Comparison of ENCODE assay signal across 26 mouse cellular contexts in the genomic region with DNA sequence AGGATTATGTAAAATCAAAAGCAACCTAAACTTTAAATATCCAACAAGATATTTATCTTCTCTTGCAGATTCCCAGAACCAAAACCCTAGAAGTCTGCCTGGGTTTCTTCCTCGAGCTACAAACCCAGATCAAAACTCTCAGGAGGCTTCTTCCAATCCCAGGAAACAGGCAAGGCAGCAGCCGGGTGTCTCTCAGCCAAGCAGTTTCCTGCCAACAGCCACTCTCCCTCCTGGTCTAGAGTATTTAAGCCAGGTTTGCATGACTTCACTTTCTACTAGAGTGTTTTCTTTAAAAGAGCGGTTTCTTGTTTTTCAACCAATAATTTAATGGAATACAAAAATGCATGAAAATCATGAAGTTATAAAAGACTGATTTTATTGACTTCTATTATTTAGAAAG. TPM values are rescaled to one million over a fixed set of nuclear protein-coding genes. Genes with fewer than 3 reads are reported as not detected.
DNase-seq lines count a peak whose midpoint lies in the region; ATAC-seq lines count a peak whose summit lies in the region.
"Had no signal": no experiment of that assay in that cellular context is flagged by ENCODE, and none has a peak within 500 bp of the region (broad histone marks: within the 10 kb centered on the region; RNA-seq: fewer than 3 reads in every experiment).

No protein-coding gene starts in this region.

- H3K4me3 ChIP-seq in forebrain, embryonic 16.5 days (replicated peaks; ENCODE audit: low read length): no peak overlapping the region
- H3K4me3 ChIP-seq in forebrain, embryonic 11.5 days (ENCODE audit: low read depth, low read length): no peak overlapping the region
- H3K4me3 ChIP-seq: embryonic facial prominence, embryonic 12.5 days; forebrain, embryonic 13.5 days; heart, embryonic 12.5 days had no signal

- 0 out of 2 replicates have a peak, but pooled peaks have one; percentile 45 for ATAC-seq in forebrain, embryonic 16.5 days
- no peak for ATAC-seq in forebrain, embryonic 11.5 days (replicated peaks; ENCODE audit: low FRiP score)
- ATAC-seq: forebrain, embryonic 13.5 days; hindbrain, embryonic 16.5 days had no signal

- peaks cover 6% of the 10 kb centered on the region; the same call in 1 of the 2 replicates for H3K4me1 ChIP-seq in forebrain, embryonic 16.5 days (replicated peaks; ENCODE audit: control insufficient read depth, insufficient read depth, low read length)
- H3K4me1 ChIP-seq in forebrain, embryonic 11.5 days (replicated peaks; ENCODE audit: control insufficient read depth, insufficient read depth, low read length): no peaks in the 10 kb centered on the region
- H3K4me1 ChIP-seq: embryonic facial prominence, embryonic 12.5 days; heart, embryonic 12.5 days had no signal

- H3K27ac ChIP-seq in forebrain, embryonic 16.5 days (ENCODE audit: low read length): no peak overlapping the region
- no peak overlapping the region for H3K27ac ChIP-seq in forebrain, embryonic 11.5 days (ENCODE audit: low read depth, low read length)
- H3K27ac ChIP-seq: embryonic facial prominence, embryonic 12.5 days; forebrain, embryonic 13.5 days had no signal

- no peaks in the 10 kb centered on the region for H3K36me3 ChIP-seq in forebrain, embryonic 16.5 days (ENCODE audit: control insufficient read depth, insufficient read depth)
- H3K36me3 ChIP-seq in forebrain, embryonic 11.5 days (ENCODE audit: control insufficient read depth, insufficient read depth, low read length): no peaks in the 10 kb centered on the region
- H3K36me3 ChIP-seq: embryonic facial prominence, embryonic 12.5 days; heart, embryonic 12.5 days had no signal

- no peaks in the 10 kb centered on the region for H3K9me3 ChIP-seq in forebrain, embryonic 16.5 days (ENCODE audit: control insufficient read depth, low read length)
- no peaks in the 10 kb centered on the region for H3K9me3 ChIP-seq in forebrain, embryonic 11.5 days (ENCODE audit: control insufficient read depth, low read length)
- H3K9me3 ChIP-seq: embryonic facial prominence, embryonic 12.5 days; forebrain, embryonic 13.5 days; heart, embryonic 12.5 days had no signal

- H3K27me3 ChIP-seq in forebrain, embryonic 16.5 days (replicated peaks; ENCODE audit: control insufficient read depth, insufficient read depth, low read length): no peaks in the 10 kb centered on the region
- H3K27me3 ChIP-seq in forebrain, embryonic 11.5 days (ENCODE audit: control insufficient read depth, insufficient read depth, low read length): no peaks in the 10 kb centered on the region
- H3K27me3 ChIP-seq: embryonic facial prominence, embryonic 12.5 days; forebrain, embryonic 13.5 days; heart, embryonic 12.5 days had no signal

- no peak overlapping the region for H3K4me2 ChIP-seq in forebrain, embryonic 16.5 days (ENCODE audit: low read length)
- no peak overlapping the region for H3K4me2 ChIP-seq in forebrain, embryonic 11.5 days (ENCODE audit: low read depth, low read length, severe bottlenecking)
- H3K4me2 ChIP-seq: embryonic facial prominence, embryonic 12.5 days; forebrain, embryonic 13.5 days; heart, embryonic 12.5 days had no signal

- DNase-seq in cerebellum, postnatal 10 days: peak; percentile 73 to 75
- DNase-seq in cerebellum, adult 9-11 months: no peak
- DNase-seq in forebrain, embryonic 11.5 days (ENCODE audit: low spot score): no peak
- peak; percentile 44 for DNase-seq in left cerebral cortex, postnatal 4 days
- no peak for DNase-seq in left cerebral cortex, adult 18-20 months (ENCODE audit: low spot score in 2 of 2)
- DNase-seq in kidney, postnatal 25 days: no peak
- DNase-seq: adrenal gland, postnatal 25 days; cerebellum, adult 11-12 months; cerebellum, adult 9-10 months; gastrocnemius, postnatal 14 days; kidney, adult 11 months had no signal

- H3K9ac ChIP-seq in forebrain, embryonic 16.5 days (replicated peaks; ENCODE audit: low read depth, low read length): no peak overlapping the region
- no peak overlapping the region for H3K9ac ChIP-seq in forebrain, embryonic 11.5 days (ENCODE audit: low read length)
- H3K9ac ChIP-seq: embryonic facial prominence, embryonic 12.5 days; forebrain, embryonic 13.5 days; heart, embryonic 12.5 days had no signal

- intact Hi-C loops in left cerebral cortex, postnatal 4 days (cut with DNase I): no loop called here

- WGBS in forebrain, embryonic 16.5 days: 50% methylated on average over 3 of the region's 3 CpGs
- 72% methylated on average over 3 of the region's 3 CpGs for WGBS in forebrain, embryonic 11.5 days

RNA-seq across cellular contexts. Expression of gene Plscr5, which starts 5.7 kb away (rescaled TPM):
- 0.18 and 0.21 TPM in 2 replicates for polyA plus RNA-seq in forebrain, embryonic 16.5 days (2015; fragmentation: Nextera tagmentation; extraction: Ambion mirVana)
- polyA plus RNA-seq in forebrain, embryonic 11.5 days (2014; fragmentation: Nextera tagmentation; extraction: Ambion mirVana): not detected in 2 replicates
- under 1 TPM in 1 of 2 experiments, not detected in 1; 0.50 TPM for total RNA-seq in left cerebral cortex, postnatal 4 days (2021)
- not detected for total RNA-seq in left cerebral cortex, adult 18-20 months (2021)
- total RNA-seq: adrenal gland, adult 18-20 months; adrenal gland, postnatal 25 days; gastrocnemius, adult 18-20 months; gastrocnemius, postnatal 14 days; heart, adult 8-10 months; heart, postnatal 25 days; MEL had no signal
- polyA plus RNA-seq: C2C12; cortical plate, adult 2 months; embryonic facial prominence, embryonic 12.5 days; gonadal fat pad, adult 2 months; heart, embryonic 12.5 days; heart, embryonic 16.5 days; intestine, embryonic 14.5 days had no signal

RNA-seq across cellular contexts. Expression of gene Plscr1, which starts 51.1 kb away (rescaled TPM):
- 5.9 and 6.5 TPM in 2 replicates for polyA plus RNA-seq in forebrain, embryonic 16.5 days (2015; fragmentation: Nextera tagmentation; extraction: Ambion mirVana)
- 31.5 and 32.4 TPM in 2 replicates for polyA plus RNA-seq in forebrain, embryonic 11.5 days (2014; fragmentation: Nextera tagmentation; extraction: Ambion mirVana)
- 1 to 10 TPM; 1.5 to 2.7 TPM for total RNA-seq in left cerebral cortex, postnatal 4 days (2021)
- 1 to 10 TPM; 1.7 to 2.0 TPM for total RNA-seq in left cerebral cortex, adult 18-20 months (2021)

Comparison
In these comparisons a context has a peak if more than half of its experiments do, and no peak if none do; other contexts are left out.
1. DNase-seq: peak in cerebellum, postnatal 10 days (2 of 2) and left cerebral cortex, postnatal 4 days (single experiment); none in cerebellum, adult 9-11 months (single experiment), forebrain, embryonic 11.5 days (single experiment), left cerebral cortex, adult 18-20 months (0 of 2) and kidney, postnatal 25 days (0 of 2).